Mouse (Mus musculus) kidney, adult 2 months (tissue): Measurements from ENCODE around the gene Prss29.

ENCODE experiments used
- CTCF ChIP-seq: fragments of 200-500 bp; conservative IDR thresholded peaks from 2 replicates; pipeline ENCODE4 v1.5.1; 2011; ENCODE audit warnings: low read depth, mild to moderate bottlenecking, control low read depth, low read length, moderate library complexity, mixed read lengths; ENCODE audit not compliant: insufficient read depth, insufficient read length
- POLR2A ChIP-seq: fragments of 200-500 bp; IDR thresholded peaks from one replicate; pipeline ENCODE4 v1.6.1; 2011; ENCODE audit warnings: low read depth, low read length, control low read depth

DNA sequence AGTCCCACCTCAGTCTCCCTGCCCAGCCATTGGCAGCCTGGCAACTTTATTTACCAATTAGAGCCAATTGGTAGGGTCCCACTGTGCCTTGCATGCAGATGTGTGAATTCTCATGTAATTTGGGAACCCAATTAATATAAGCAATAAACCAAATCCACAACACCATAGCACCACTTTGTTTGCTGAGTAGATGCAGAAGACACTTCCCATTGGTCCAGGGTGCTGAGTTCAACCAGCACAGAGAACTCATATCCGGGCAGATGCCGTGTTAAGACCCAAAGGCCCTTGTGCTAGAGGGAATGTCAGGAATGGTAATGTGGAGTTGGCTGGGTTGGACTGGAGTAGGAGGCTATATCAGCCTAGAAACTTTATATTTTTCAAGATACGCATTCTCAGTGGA is 42.6 kb upstream of the Prss29 start:
- no peak for TF ChIP-seq CTCF
- no peak for TF ChIP-seq POLR2A
